Mouse (Mus musculus) heart, postnatal 36 days (tissue): ENCODE data around the gene Tmem266. TPM values are rescaled to one million over a fixed set of nuclear protein-coding genes. Genes with fewer than 3 reads are reported as not detected.

Source experiments
- DNase-seq, 2 experiments: peaks; one replicate each; pipeline ENCODE4 v3.0.0; 2021 to 2022
- intact Hi-C: fragments of 180-260 bp; cut with DNase I; formaldehyde crosslinking; loops from one replicate; pipeline ENCODE4 v1.15.1; 2025
- total RNA-seq, 2 experiments: library from RNA; stranded (reverse); gene quantifications; 2 replicates each; pipeline ENCODE4 v1.2.3; 2021

Gene Tmem266
- total RNA-seq, 2 experiments from 2014 or later: 1.8 to 2.4 TPM

DNA sequence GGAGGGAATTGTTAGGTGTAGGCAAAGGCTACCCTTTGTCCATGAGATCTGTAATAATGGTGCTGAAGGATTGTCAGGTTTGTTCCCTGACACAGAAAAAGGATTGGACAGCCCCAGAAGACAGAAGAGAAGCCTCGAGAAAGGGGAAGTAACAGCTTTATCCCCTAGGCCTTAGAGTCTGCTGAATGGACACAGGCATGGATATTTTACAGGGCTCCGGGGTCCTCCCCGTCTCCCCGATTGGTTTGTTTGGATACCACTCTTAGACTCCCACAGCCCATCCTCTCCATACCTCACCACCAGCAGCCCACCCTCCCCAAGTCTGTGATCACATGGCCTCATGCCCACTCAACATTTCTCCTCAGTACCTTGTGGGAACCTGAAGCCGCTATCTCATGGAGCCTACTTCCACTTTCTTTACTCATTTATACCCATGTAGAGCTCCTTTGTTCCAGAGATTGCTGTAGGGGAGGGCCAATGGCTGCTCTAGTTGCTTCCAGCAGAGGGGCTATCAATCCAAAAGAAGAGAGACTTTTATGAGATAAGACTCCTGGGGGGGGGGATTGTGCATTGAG, 112.6 kb downstream of the Tmem266 start:
- no peak for DNase-seq
- intact Hi-C loops: no loop called here

DNA sequence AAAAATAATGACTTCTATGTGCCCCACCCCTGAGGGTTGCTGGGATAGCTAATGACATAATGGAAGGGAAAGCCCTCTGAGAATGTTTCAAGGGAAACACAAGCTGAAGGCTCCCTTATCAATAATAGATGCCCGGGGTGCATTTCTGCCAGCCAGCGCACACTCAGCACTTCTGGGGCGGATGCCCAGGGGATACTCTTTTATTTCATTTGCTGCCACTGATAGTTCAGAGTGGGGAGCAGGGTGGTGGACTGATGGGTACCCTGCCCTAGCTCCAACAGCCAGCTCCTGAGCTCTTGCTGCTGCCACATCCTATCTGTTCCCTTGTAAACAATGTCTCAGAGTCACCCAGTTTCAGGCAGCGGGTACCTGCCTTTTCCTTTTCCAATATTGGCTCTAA, 120.8 kb downstream of the Tmem266 start:
- no peak for DNase-seq
- intact Hi-C loops: no loop called here

DNA sequence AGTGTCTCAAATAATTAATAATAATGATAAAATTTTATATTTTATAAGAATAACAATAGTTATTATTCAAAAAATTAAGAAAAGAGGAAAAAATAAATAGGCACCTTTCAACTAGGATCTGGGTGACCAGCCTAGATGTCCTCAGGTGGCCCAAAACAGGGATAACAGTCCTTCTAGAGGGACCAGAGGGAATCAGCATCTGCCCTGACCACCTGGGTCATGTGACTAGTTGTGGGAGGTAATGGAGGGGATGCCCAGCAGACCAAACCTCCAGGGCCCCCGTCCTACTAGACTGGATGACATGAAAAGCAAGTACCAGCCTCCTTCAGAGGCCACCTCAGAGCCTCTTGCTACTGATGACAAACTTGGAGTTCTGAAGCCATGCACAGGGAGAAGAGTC, 122.4 kb downstream of the Tmem266 start:
- DNase-seq: no peak
- intact Hi-C loops: no loop called here

DNA sequence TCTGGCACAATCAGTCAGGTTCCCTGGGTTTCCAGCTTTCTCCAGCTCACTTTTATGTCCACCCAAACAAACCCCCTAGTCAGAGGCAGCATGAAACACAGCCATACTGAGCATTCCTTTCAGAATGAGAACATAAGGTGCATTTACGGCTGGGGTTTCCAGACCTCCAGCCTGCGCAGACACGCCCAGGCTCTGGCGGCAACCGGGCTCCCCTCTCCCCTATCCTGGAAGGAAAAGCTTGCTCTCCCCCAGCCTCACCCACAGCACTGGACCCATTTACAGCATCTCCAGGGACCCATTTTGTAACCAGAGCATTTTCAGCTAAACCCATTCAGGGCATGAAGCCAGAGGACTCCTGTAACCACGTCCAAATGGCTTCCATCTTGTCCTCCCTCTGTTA, 123.3 kb downstream of the Tmem266 start:
- DNase-seq: no peak
- intact Hi-C loops: no loop called here

DNA sequence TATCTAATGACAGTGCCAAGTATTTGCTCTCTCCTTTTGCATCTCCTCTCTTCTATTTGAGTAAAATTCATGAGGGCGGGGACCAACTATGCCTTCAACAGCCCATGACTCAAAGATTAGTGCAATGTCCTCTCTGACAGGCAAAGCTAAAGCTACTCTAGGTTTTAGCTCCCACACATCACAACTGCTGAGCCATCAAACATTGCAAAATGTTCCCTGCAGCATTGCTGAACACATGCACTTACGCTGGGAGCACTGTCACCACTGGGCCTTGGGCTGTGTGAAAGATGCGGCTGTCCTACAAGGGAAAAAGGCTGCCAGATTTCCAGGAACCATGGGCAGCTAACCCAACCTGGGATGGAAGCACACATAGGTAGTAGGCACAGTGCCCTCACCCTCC, 124.7 kb downstream of the Tmem266 start:
- intact Hi-C loops: no loop called here
- no peak for DNase-seq

DNA sequence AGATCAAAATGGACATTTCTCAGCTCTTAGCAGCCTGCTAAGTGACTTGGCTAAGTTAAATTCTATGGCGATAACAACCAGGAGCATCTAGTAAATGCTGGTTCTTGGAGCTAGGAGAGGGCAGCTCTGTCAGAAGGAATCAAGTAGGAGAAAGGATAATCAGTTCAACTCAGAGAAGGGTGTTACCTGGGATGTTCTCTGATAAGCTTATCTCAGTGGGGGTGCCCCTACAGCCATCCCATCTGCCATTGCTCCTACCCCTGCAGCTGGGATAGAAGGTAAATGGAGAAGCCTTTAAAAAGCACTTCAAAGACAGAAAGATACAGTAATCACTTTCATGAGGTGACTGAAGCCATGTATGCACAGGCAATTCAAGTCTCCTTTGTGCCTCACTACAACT, 126.2 kb downstream of the Tmem266 start:
- DNase-seq: no peak
- intact Hi-C loops: no loop called here

DNA sequence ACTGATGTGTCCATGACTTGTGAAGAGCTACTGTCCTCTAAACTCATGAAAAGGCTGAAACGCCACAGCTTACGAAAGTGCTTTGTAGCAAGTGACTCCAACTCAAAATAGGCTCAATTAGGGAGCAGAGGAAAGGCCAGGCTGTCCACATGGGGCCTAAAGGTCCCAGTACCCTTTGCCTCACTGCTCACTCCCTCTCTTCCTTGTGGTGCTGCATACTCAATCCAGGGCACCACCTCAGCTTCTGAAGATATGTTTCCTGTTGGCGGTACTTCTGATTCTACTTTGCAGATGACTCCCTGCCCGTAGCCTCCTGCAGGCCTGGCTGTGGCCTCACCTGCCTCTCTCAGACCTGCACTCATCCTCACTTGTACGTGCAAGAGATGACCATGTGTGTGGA, 126.7 kb downstream of the Tmem266 start:
- intact Hi-C loops: no loop called here
- no peak for DNase-seq

DNA sequence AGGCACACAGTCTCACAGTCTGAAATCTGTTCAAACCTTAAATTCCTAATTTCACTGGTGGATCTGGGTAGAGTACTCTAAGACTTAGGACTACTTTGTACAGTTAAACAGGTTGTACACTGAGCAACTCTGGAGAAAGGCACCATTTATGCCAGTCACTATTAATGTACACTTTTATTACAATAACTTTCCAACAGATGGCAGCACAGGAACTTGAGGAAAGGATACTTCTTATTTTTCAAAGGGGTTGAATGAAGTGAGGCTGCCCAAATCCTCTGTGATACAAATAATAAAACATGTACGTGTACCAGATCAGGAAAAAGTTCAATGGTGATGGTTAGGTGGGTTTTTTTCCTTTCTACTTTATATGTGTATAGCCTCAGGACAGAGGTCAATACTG, 141.7 kb downstream of the Tmem266 start:
- intact Hi-C loops: loop anchor here (2.0 kb wide), 1 partner anchor 68 kb away; no protein-coding TSS in a partner anchor

DNA sequence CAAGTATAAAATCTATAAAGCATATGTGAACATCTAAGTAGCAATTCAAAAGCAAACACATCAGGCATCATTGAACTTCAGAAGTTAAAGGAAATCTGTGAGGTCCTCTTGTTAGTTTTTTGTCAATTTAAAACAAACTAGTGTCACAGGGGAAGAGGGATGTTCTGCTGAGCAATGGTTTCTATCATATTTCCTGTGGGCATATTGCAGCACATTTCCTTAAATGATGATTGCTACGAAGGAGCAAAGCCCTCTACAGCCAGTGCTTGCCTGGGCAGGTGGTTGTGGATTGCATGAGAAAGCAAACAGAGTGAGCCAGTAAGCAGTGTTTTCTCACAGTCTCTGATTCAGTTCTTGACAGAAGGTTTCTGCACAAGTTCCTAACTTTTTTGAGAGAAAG, 149.4 kb downstream of the Tmem266 start:
- no peak for DNase-seq
- intact Hi-C loops: no loop called here

More for the DNA sequence above, 141.7 kb downstream of the Tmem266 start:
- DNase-seq: no peak

DNA sequence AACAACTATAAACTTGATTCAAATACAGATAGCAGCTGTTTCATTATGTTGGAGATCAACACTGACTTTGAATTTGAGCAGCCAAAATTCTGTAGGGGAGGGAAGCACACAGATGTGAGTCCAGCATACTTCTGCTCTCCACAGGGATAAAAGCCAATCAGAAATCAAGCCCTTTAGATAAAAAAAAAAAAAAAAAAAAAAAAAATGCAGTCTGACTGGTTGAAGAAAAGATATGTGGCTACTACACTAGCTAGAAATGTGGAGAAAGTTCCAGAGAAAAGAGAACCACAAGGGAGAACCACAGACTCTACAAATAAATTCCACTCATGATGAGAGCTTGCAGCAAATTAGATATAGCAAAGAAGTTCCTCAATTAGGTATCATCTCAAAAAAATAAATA, 152.0 kb downstream of the Tmem266 start:
- DNase-seq: no peak
- intact Hi-C loops: no loop called here

DNA sequence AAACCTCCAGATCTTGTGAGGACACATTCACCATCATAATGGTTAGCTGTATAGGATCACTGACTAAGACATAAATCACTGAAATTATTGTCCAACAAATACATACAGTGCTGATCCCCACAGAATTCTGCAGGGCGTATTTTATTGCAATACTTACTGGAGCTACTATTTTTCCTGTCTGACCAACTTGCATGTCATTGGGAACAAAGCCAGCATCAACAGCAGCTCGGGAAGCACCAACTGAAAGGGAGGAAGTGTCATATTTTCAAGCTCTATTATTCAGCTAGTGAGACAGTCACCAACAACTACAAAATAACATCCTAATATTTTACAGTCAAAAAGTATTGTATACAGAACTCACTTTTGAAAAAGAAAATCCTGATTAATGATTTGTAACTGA, 155.4 kb downstream of the Tmem266 start:
- DNase-seq: no peak
- intact Hi-C loops: no loop called here

Other genes with a start within 250 kb of the Tmem266 start
- 10 to 100 TPM; 27.3 to 30.6 TPM for gene Ube2q2, start 178.1 kb upstream of the Tmem266 start, total RNA-seq
- 10 to 100 TPM; 31.9 to 34.4 TPM for gene Fbxo22, start 118.0 kb upstream of the Tmem266 start, total RNA-seq
- 1 to 10 TPM; 1.6 to 1.7 TPM for gene Nrg4, start 69 bp upstream of the Tmem266 start, total RNA-seq
- gene Etfa, start 185.3 kb downstream of the Tmem266 start, total RNA-seq: 100 to 1,000 TPM; 924 to 965 TPM
- gene Isl2, start 211.8 kb downstream of the Tmem266 start, total RNA-seq: under 1 TPM in 1 of 2 experiments, not detected in 1; 0.27 TPM